Mouse (Mus musculus): Measurements from ENCODE around the gene Cntnap5b. TPM values are rescaled to one million over a fixed set of nuclear protein-coding genes. Genes with fewer than 3 reads are reported as not detected.

The Cntnap5b gene
- total and polyA plus RNA-seq, 3 experiments: not detected

GRCm38 (mm10) chr1:100180050-100180449 lies 407.5 kb downstream of the Cntnap5b start:
- peak; percentile 100 for DNase-seq (ENCODE audit: extremely low read depth)
- no peak for TF ChIP-seq SIN3A (IDR thresholded peaks at IDR 0.05; ENCODE audit: low read length)
- no peak for TF ChIP-seq SMC3 (IDR thresholded peaks at IDR 0.05; ENCODE audit: low read depth, low read length)
- TF ChIP-seq ZKSCAN1 (IDR thresholded peaks at IDR 0.05; ENCODE audit: borderline replicate concordance, low read depth, low read length): no peak
- TF ChIP-seq EP300 (IDR thresholded peaks at IDR 0.05; ENCODE audit: low read length): no peak
- TF ChIP-seq RAD21 (IDR thresholded peaks at IDR 0.05; ENCODE audit: low read depth, low read length): no peak
- TF ChIP-seq E2F4 (IDR thresholded peaks at IDR 0.05; ENCODE audit: insufficient replicate concordance, low read depth, low read length): no peak
- TF ChIP-seq JUND (conservative IDR thresholded peaks at IDR 0.05; ENCODE audit: low read depth, low read length): no peak
- TF ChIP-seq USF1 (IDR thresholded peaks at IDR 0.05; ENCODE audit: low read depth, low read length): no peak
- TF ChIP-seq IRF4 (IDR thresholded peaks at IDR 0.05; ENCODE audit: low read depth, low read length): no peak
- TF ChIP-seq ETS1 (conservative IDR thresholded peaks at IDR 0.05; ENCODE audit: low read depth, low read length): no peak
- TF ChIP-seq PAX5 (IDR thresholded peaks at IDR 0.05; ENCODE audit: low read length): no peak
- TF ChIP-seq JUN (IDR thresholded peaks at IDR 0.05; ENCODE audit: insufficient read depth, low read depth, low read length): no peak
- TF ChIP-seq TCF12 (IDR thresholded peaks at IDR 0.05; ENCODE audit: low read depth, low read length): no peak
- no peak for TF ChIP-seq MAFK (IDR thresholded peaks at IDR 0.05; ENCODE audit: insufficient replicate concordance, low read length)
- TF ChIP-seq GABPA (IDR thresholded peaks at IDR 0.05; ENCODE audit: insufficient replicate concordance, low read depth, low read length): no peak
- TF ChIP-seq MYC (IDR thresholded peaks at IDR 0.05; ENCODE audit: low read depth, low read length): no peak
- TF ChIP-seq KAT2A (IDR thresholded peaks at IDR 0.05; ENCODE audit: insufficient replicate concordance, low read length): no peak
- no peak for TF ChIP-seq ZNF384 (IDR thresholded peaks at IDR 0.05; ENCODE audit: low read depth, low read length)
- TF ChIP-seq NELFE (IDR thresholded peaks at IDR 0.05; ENCODE audit: low read depth, low read length): no peak
- peaks cover 11% of the 10 kb centered on the region for H3K9me3 ChIP-seq (replicated peaks; ENCODE audit: low read length)
- no peak overlapping the region for H3K27ac ChIP-seq (ENCODE audit: insufficient read depth, low read depth)
- H3K4me2 ChIP-seq (ENCODE audit: insufficient read depth, low read depth, poor library complexity, severe bottlenecking): no peak overlapping the region
- no peaks in the 10 kb centered on the region for H3K36me3 ChIP-seq (replicated peaks in 1 of 2; ENCODE audit: control insufficient read depth in 1 of 2, insufficient read depth in 1 of 2, low read length in 1 of 2)
- H3K4me3 ChIP-seq (replicated peaks in 1 of 3; ENCODE audit: low read depth in 2 of 3, low read length in 2 of 3, poor library complexity in 1 of 3): no peak overlapping the region
- no peak overlapping the region for H3K9ac ChIP-seq (ENCODE audit: insufficient read depth, low read depth)
- no peaks in the 10 kb centered on the region for H3K27me3 ChIP-seq (replicated peaks)
- no peaks in the 10 kb centered on the region for H3K79me2 ChIP-seq (replicated peaks; ENCODE audit: control insufficient read depth, extremely low read depth, insufficient read depth, poor library complexity, severe bottlenecking)
- H3K4me1 ChIP-seq (ENCODE audit: control insufficient read depth in 1 of 2, insufficient read depth in 2 of 2): no peaks in the 10 kb centered on the region
- dilution Hi-C loops (cut with MboI; ENCODE audit: extremely low pct_ligation_motif_present, extremely low pct_unique_long_range_greater_than_20kb, low sequenced_read_pairs) (no loop called here), in situ Hi-C loops (cut with MboI; ENCODE audit: low pct_ligation_motif_present, low pct_unique_long_range_greater_than_20kb, low sequenced_read_pairs) (no loop called here)

GRCm38 (mm10) chr1:100231980-100232608 lies 459.5 kb downstream of the Cntnap5b start:
- Histone ChIP-seq H3K9me3 (replicated peaks; ENCODE audit: low read length) (peaks cover 19% of the 10 kb centered on the region), H3K27ac (ENCODE audit: insufficient read depth, low read depth) (no peak overlapping the region), H3K27me3 (replicated peaks) (no peaks in the 10 kb centered on the region), H3K4me1 (ENCODE audit: control insufficient read depth in 1 of 2, insufficient read depth in 2 of 2) (no peaks in the 10 kb centered on the region), H3K36me3 (replicated peaks in 1 of 2; ENCODE audit: control insufficient read depth in 1 of 2, insufficient read depth in 1 of 2, low read length in 1 of 2) (no peaks in the 10 kb centered on the region), H3K4me3 (replicated peaks in 1 of 3; ENCODE audit: low read depth in 2 of 3, low read length in 2 of 3, poor library complexity in 1 of 3) (no peak overlapping the region), H3K9ac (ENCODE audit: insufficient read depth, low read depth) (no peak overlapping the region), H3K4me2 (ENCODE audit: insufficient read depth, low read depth, poor library complexity, severe bottlenecking) (no peak overlapping the region), H3K79me2 (replicated peaks; ENCODE audit: control insufficient read depth, extremely low read depth, insufficient read depth, poor library complexity, severe bottlenecking) (no peaks in the 10 kb centered on the region)
- no peak for DNase-seq (ENCODE audit: extremely low read depth)
- TF ChIP-seq UBTF (IDR thresholded peaks at IDR 0.05; ENCODE audit: low read depth, low read length) (no peak), CHD2 (IDR thresholded peaks at IDR 0.05; ENCODE audit: low read length) (no peak), IRF4 (IDR thresholded peaks at IDR 0.05; ENCODE audit: low read depth, low read length) (no peak), MAZ (IDR thresholded peaks at IDR 0.05; ENCODE audit: low read depth, low read length) (no peak), RCOR1 (conservative IDR thresholded peaks at IDR 0.05; ENCODE audit: low read depth, low read length) (no peak), TCF12 (IDR thresholded peaks at IDR 0.05; ENCODE audit: low read depth, low read length) (no peak), CHD1 (IDR thresholded peaks at IDR 0.05; ENCODE audit: low read depth, low read length) (no peak), ZKSCAN1 (IDR thresholded peaks at IDR 0.05; ENCODE audit: borderline replicate concordance, low read depth, low read length) (no peak), BHLHE40 (IDR thresholded peaks at IDR 0.05; ENCODE audit: low read depth, low read length) (no peak), USF2 (conservative IDR thresholded peaks at IDR 0.05; ENCODE audit: low read depth, low read length) (no peak), MXI1 (IDR thresholded peaks at IDR 0.05; ENCODE audit: low read depth, low read length) (no peak), PAX5 (IDR thresholded peaks at IDR 0.05; ENCODE audit: low read length) (no peak)
- dilution Hi-C loops (cut with MboI; ENCODE audit: extremely low pct_ligation_motif_present, extremely low pct_unique_long_range_greater_than_20kb, low sequenced_read_pairs) (no loop called here), in situ Hi-C loops (cut with MboI; ENCODE audit: low pct_ligation_motif_present, low pct_unique_long_range_greater_than_20kb, low sequenced_read_pairs) (no loop called here)
